Mouse (Mus musculus) stomach, postnatal 0 days (tissue): ENCODE measurements around the gene Crispld2. TPM values are rescaled to one million over a fixed set of nuclear protein-coding genes. Genes with fewer than 3 reads are reported as not detected.

Source experiments
- ATAC-seq: fragments of 200-750 bp; cut with Nextera tagmentation; 2 replicates; pipeline ENCODE4 v1.8.0; 2017; ENCODE audit not compliant: low FRiP score, low TSS enrichment
- DNase-seq: peaks from one replicate; pipeline ENCODE4 v3.0.0-alpha.2; 2016; ENCODE audit warnings: low spot score
- H3K27ac ChIP-seq: fragments of 300-500 bp; sonication (generic); replicated peaks from 2 replicates; pipeline ENCODE4 v1.5.1; 2014; ENCODE audit warnings: mild to moderate bottlenecking, control low read depth
- H3K27me3 ChIP-seq: fragments of 300-500 bp; sonication (generic); 2 replicates; pipeline ENCODE4 v1.6.1; 2014; ENCODE audit warnings: low read length; ENCODE audit not compliant: control insufficient read depth, insufficient read depth
- H3K36me3 ChIP-seq: fragments of 300-500 bp; sonication (generic); 2 replicates; pipeline ENCODE4 v1.6.1; 2014; ENCODE audit warnings: low read length, mixed read lengths; ENCODE audit not compliant: control insufficient read depth, insufficient read depth
- H3K4me1 ChIP-seq: fragments of 300-500 bp; sonication (generic); replicated peaks from 2 replicates; pipeline ENCODE4 v1.6.1; 2014; ENCODE audit warnings: antibody characterized with exemption; ENCODE audit not compliant: control insufficient read depth, insufficient read depth
- H3K4me2 ChIP-seq: fragments of 300-500 bp; sonication (generic); replicated peaks from 2 replicates; pipeline ENCODE4 v1.6.1; 2014; ENCODE audit warnings: low read depth, mild to moderate bottlenecking, control low read depth, moderate library complexity
- H3K4me3 ChIP-seq: fragments of 300-500 bp; sonication (generic); 2 replicates; pipeline ENCODE4 v1.5.1; 2014; ENCODE audit warnings: low read depth, low read length, control low read depth
- H3K9ac ChIP-seq: fragments of 300-500 bp; sonication (generic); 2 replicates; pipeline ENCODE4 v1.6.1; 2014; ENCODE audit warnings: mild to moderate bottlenecking, low read length, control low read depth, mixed read lengths
- H3K9me3 ChIP-seq: fragments of 300-500 bp; sonication (generic); 2 replicates; pipeline ENCODE4 v1.6.1; 2016; ENCODE audit warnings: low read length; ENCODE audit not compliant: control insufficient read depth
- CTCF ChIP-seq: IDR thresholded peaks from 2 replicates; pipeline ENCODE4 v1.5.1; 2016; ENCODE audit warnings: antibody characterized with exemption, low read depth, mild to moderate bottlenecking, moderate library complexity
- EP300 ChIP-seq: optimal IDR thresholded peaks from 2 replicates; pipeline ENCODE3; 2016; ENCODE audit warnings: antibody characterized with exemption
- WGBS: fragments of 180-500 bp; shearing (Covaris S2); extraction: QIAGEN DNeasy Blood & Tissue Kit; methylation state at CpG from one replicate; pipeline ENCODE4 v1.1.7; 2014; 5-methylcytosine and 5-hydroxymethylcytosine counted together
- polyA plus RNA-seq: library from polyadenylated mRNA; unstranded; fragments of >200 nt; fragmentation: Nextera tagmentation; extraction: Ambion mirVana; gene quantifications from 2 replicates; pipeline ENCODE4 v1.2.1, GENCODE M21; 2015

Crispld2 gene
- polyA plus RNA-seq, 1 experiment from 2014 or later: 29.6 TPM

- Histone ChIP-seq H3K4me2 (no peak overlapping the region), H3K27me3 (no peaks in the 10 kb centered on the region), H3K9ac (no peak overlapping the region), H3K27ac (no peak overlapping the region), H3K36me3 (peaks cover 3% of the 10 kb centered on the region; the same call in 1 of the 2 replicates), H3K4me3 (no peak overlapping the region), H3K9me3 (no peaks in the 10 kb centered on the region), H3K4me1 (peaks cover 5% of the 10 kb centered on the region; the same call in 1 of the 2 replicates)
- DNase-seq (no peak), ATAC-seq (no peak)
- WGBS: 90% methylated on average over 13 of the region's 13 CpGs
- TF ChIP-seq CTCF (no peak), EP300 (no peak)
Observed at GRCm38 (mm10) chr8:120017349-120017748, 25.1 kb downstream of the Crispld2 start.

- Histone ChIP-seq H3K4me1 (peaks cover 5% of the 10 kb centered on the region; the same call in 1 of the 2 replicates), H3K27me3 (no peaks in the 10 kb centered on the region), H3K4me2 (no peak overlapping the region), H3K36me3 (peaks cover 3% of the 10 kb centered on the region; the same call in 1 of the 2 replicates), H3K4me3 (no peak overlapping the region), H3K27ac (no peak overlapping the region), H3K9ac (no peak overlapping the region), H3K9me3 (no peaks in the 10 kb centered on the region)
- ATAC-seq: no peak
- 92% methylated on average over 6 of the region's 6 CpGs for WGBS
- TF ChIP-seq EP300 (no peak), CTCF (no peak)
- DNase-seq: no peak
Observed at GRCm38 (mm10) chr8:120017786-120018185, 25.5 kb downstream of the Crispld2 start.

- Histone ChIP-seq H3K9ac (no peak overlapping the region), H3K27me3 (no peaks in the 10 kb centered on the region), H3K36me3 (peaks cover 3% of the 10 kb centered on the region; the same call in 1 of the 2 replicates), H3K4me1 (peaks cover 5% of the 10 kb centered on the region; the same call in 1 of the 2 replicates), H3K27ac (no peak overlapping the region), H3K4me3 (no peak overlapping the region), H3K9me3 (no peaks in the 10 kb centered on the region), H3K4me2 (no peak overlapping the region)
- WGBS: 79% methylated on average over 6 of the region's 6 CpGs
- DNase-seq (no peak), ATAC-seq (no peak)
- no peak for TF ChIP-seq CTCF
- TF ChIP-seq EP300: no peak
Observed at GRCm38 (mm10) chr8:120018379-120018778, 26.1 kb downstream of the Crispld2 start.

- no peak for DNase-seq
- peaks cover 3% of the 10 kb centered on the region; the same call in 1 of the 2 replicates for H3K4me1 ChIP-seq
- WGBS: 89% methylated on average over 5 of the region's 5 CpGs
- no peak overlapping the region for H3K4me3 ChIP-seq
- H3K9ac ChIP-seq: no peak overlapping the region
- H3K4me2 ChIP-seq: no peak overlapping the region
- ATAC-seq: no peak
- no peak for TF ChIP-seq EP300
- TF ChIP-seq CTCF: no peak
- no peaks in the 10 kb centered on the region for H3K27me3 ChIP-seq
- peaks cover 3% of the 10 kb centered on the region; the same call in 1 of the 2 replicates for H3K36me3 ChIP-seq
- H3K9me3 ChIP-seq: no peaks in the 10 kb centered on the region
- no peak overlapping the region for H3K27ac ChIP-seq
Observed at GRCm38 (mm10) chr8:120019297-120019696, 27.1 kb downstream of the Crispld2 start.

GRCm38 (mm10) chr8:120020298-120020697 is 28.1 kb downstream of the Crispld2 start:
- DNase-seq (no peak), ATAC-seq (no peak)
- TF ChIP-seq CTCF (no peak), EP300 (no peak)
- H3K27me3 ChIP-seq: no peaks in the 10 kb centered on the region
- H3K27ac ChIP-seq: no peak overlapping the region
- 66% methylated on average over 7 of the region's 7 CpGs for WGBS
- no peaks in the 10 kb centered on the region for H3K9me3 ChIP-seq
- no peak overlapping the region for H3K9ac ChIP-seq
- no peak overlapping the region for H3K4me3 ChIP-seq
- peaks cover 3% of the 10 kb centered on the region; the same call in 1 of the 2 replicates for H3K36me3 ChIP-seq
- H3K4me1 ChIP-seq: no peaks in the 10 kb centered on the region
- H3K4me2 ChIP-seq: no peak overlapping the region

- Histone ChIP-seq H3K4me1 (no peaks in the 10 kb centered on the region), H3K27me3 (no peaks in the 10 kb centered on the region), H3K4me2 (no peak overlapping the region), H3K36me3 (peaks cover 2% of the 10 kb centered on the region; the same call in 1 of the 2 replicates), H3K27ac (no peak overlapping the region), H3K4me3 (no peak overlapping the region), H3K9me3 (no peaks in the 10 kb centered on the region), H3K9ac (no peak overlapping the region)
- no peak for TF ChIP-seq CTCF
- whole genome bisulfite sequencing: 93% methylated on average over 5 of the region's 5 CpGs
- DNase-seq (no peak), ATAC-seq (no peak)
Observed at GRCm38 (mm10) chr8:120026199-120026598, 34.0 kb downstream of the Crispld2 start.
